Mouse (Mus musculus) heart, adult 10 weeks (tissue): ENCODE data around the gene Arfgef3. TPM values are rescaled to one million over a fixed set of nuclear protein-coding genes. Genes with fewer than 3 reads are reported as not detected.

ENCODE experiments used
- polyA plus RNA-seq: library from polyadenylated mRNA; stranded (reverse); fragments of 350-450 nt; fragmentation: Illumina TruSeq; extraction: RNeasy Lipid Tissue Mini Kit (QIAGEN cat#74804); gene quantifications from one replicate; pipeline ENCODE4 v1.2.3, GENCODE M21; 2014; ENCODE audit warnings: low read depth, low replicate concordance

Arfgef3 gene
- 0.13 TPM for polyA plus RNA-seq

DNA sequence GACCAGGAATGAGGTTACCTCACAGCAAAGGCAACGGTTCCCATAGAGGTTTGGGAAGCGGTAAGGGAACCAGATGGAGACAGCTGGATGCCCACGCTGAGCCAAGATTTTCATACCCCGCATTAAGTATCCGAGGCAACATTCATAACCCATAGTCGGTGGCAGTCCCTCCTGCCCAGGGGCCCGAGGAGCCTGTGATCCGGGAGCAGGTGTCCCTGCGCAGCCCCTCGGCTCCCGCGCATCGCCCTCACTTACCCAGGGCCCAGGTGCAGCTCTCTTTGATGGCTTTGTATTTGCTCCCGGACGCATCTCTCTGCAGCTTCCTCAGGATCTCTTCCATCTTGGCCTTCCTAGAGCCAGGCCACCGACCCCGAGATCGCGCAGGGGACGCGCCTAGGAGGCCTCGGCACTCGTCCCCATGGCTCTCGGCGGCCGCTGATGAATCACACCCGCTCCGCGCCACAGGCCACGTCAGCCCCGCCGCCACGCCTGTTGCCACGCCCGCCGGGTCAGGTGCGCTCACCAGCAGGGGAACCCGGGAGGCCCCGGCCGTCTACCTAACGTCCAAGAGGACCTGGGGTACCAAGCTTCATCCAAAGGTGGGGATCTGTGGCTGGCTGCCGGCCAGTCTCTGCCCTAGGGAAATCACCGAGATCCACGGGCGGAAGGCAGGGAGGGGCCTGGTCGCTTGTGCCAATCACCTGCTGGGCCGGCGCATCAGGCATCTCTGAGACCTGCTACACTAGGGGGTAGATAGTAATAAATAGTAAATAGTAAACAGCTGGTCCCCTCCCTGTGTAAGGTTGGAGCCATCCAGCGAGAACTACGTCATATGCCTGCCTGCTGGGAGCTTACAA is at the start of gene Arfgef3:
Arfgef3 (minus strand) TSS at position 664 of the 857 bp plus-strand sequence.

DNA sequence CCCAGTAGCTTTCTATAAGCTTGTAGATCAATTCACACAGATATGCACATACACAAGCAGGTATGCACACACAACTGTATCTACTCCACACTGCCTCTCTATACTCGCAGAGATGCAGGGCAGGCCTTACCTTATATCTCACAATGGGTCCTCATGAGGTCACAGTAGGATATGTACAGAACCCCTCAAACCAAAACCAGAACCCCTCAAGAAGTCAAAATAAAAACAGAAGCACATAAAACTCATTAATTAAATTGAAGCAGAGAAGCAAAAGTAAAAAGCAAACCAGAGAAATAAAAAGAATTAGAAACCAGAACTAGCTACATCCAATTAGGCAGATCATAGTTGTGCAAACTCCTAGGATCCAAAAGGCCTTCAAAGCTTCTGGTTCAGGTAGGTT is 42.9 kb upstream of the Arfgef3 start, which contains the start of gene Gm4922:
Gm4922 (minus strand) TSS at position 101 of the 400 bp plus-strand sequence.

DNA sequence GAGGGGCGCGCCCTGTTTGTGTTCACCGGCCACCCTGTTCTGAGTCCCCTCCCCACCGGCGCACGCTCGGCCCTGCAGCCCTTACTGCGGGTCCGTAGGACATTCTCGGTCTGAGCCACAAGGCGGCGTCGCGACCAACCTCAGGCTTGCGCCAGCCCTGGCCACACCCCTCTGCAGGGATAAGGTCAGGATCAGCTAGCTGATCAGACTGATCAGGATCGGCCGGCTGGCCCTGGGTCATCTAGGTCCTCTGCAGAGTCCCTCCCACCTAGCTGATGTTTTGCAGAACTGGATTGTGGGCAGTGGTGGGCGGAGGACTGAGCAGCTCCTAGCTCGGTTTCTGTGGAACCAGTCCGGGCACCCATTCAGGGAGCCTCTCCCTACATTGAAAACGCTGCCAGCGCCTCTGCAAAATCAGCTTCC is 197.9 kb downstream of the Arfgef3 start, which contains the start of gene Hebp2:
Hebp2 (minus strand) TSS at position 264 of the 423 bp plus-strand sequence.

Other genes with a start within 250 kb of the Arfgef3 start
- gene Hebp2, start 197.9 kb downstream of the Arfgef3 start, polyA plus RNA-seq: 1.9 TPM
- gene Gm4922, start 42.8 kb upstream of the Arfgef3 start, polyA plus RNA-seq: not detected
- 137 TPM for gene Perp, start 101.1 kb upstream of the Arfgef3 start, polyA plus RNA-seq